Mouse (Mus musculus) G1E (cell line): ENCODE data around the gene Clcn7. TPM values are rescaled to one million over a fixed set of nuclear protein-coding genes. Genes with fewer than 3 reads are reported as not detected.

Experiments used
- ATAC-seq: 2 replicates; pipeline ENCODE4 v1.8.0; 2016; ENCODE audit warnings: mild to moderate bottlenecking; ENCODE audit not compliant: insufficient number of reproducible peaks, poor library complexity, low FRiP score, severe bottlenecking; ENCODE audit errors: extremely low read depth
- DNase-seq: peaks from one replicate; pipeline ENCODE4 v3.0.0; 2012; ENCODE audit warnings: low spot score
- H3K27me3 ChIP-seq: 2 replicates; pipeline ENCODE4 v1.6.1; 2012; ENCODE audit warnings: mild to moderate bottlenecking, low read length, inconsistent platforms; ENCODE audit not compliant: insufficient read depth
- H3K36me3 ChIP-seq: replicated peaks from 2 replicates; pipeline ENCODE3; 2012; ENCODE audit warnings: mild to moderate bottlenecking, inconsistent platforms
- H3K4me1 ChIP-seq: 2 replicates; pipeline ENCODE4 v1.6.1; 2012; ENCODE audit warnings: low read depth, low read length, inconsistent platforms, mixed read lengths; ENCODE audit not compliant: insufficient read depth
- H3K4me3 ChIP-seq: 2 replicates; pipeline ENCODE4 v1.5.1; 2012; ENCODE audit warnings: low read depth, mild to moderate bottlenecking, inconsistent platforms, low read length, moderate library complexity, mixed read lengths
- H3K9me3 ChIP-seq: replicated peaks from 2 replicates; pipeline ENCODE4 v1.6.1; 2012; ENCODE audit warnings: inconsistent platforms
- CTCF ChIP-seq: IDR thresholded peaks from 2 replicates; pipeline ENCODE4 v1.5.1; 2012; ENCODE audit warnings: low read depth, low read length, inconsistent platforms, mixed read lengths
- GATA1 ChIP-seq: IDR thresholded peaks from 2 replicates; pipeline ENCODE4 v1.6.1; 2012; ENCODE audit warnings: borderline replicate concordance, low read length, inconsistent platforms, mixed read lengths
- GATA2 ChIP-seq: IDR thresholded peaks from 2 replicates; pipeline ENCODE4 v1.6.1; 2012; ENCODE audit warnings: low read depth, low read length, inconsistent platforms, borderline replicate concordance
- POLR2AphosphoS5 ChIP-seq: IDR thresholded peaks from 2 replicates; pipeline ENCODE4 v1.6.1; 2012; ENCODE audit warnings: low read depth, low read length, inconsistent platforms; ENCODE audit not compliant: insufficient replicate concordance
- TAL1 ChIP-seq: conservative IDR thresholded peaks from 2 replicates; pipeline ENCODE4 v1.6.1; 2012; ENCODE audit warnings: low read depth, low read length, inconsistent platforms, mixed read lengths
- polyA plus RNA-seq: library from polyadenylated mRNA; stranded (reverse); fragments of >175 nt; gene quantifications from 2 replicates; pipeline ENCODE4 v1.2.3, GENCODE M21; 2012
- total RNA-seq, 2 experiments: library from RNA; stranded (forward) in 1 of 2; stranded (reverse) in 1 of 2; fragments of 200-1000 nt in 1 of 2; fragments of >200 nt in 1 of 2; fragmentation: Nextera tagmentation in 1 of 2; gene quantifications; 2 replicates each; pipeline ENCODE4 v1.2.3; 2014 to 2017

Gene Clcn7
- total RNA-seq (2014; fragmentation: Nextera tagmentation), result 10.8 and 12.7 TPM in 2 replicates
- total RNA-seq (2017), result 15.7 and 17.8 TPM in 2 replicates
- 14.7 and 16.1 TPM in 2 replicates for polyA plus RNA-seq

GRCm38 (mm10) chr17:25133275-25133698 lies at the start of gene Clcn7:
Gene Clcn7, plus strand, starts transcription at chr17:25133391.
- Histone ChIP-seq H3K9me3 (no peaks in the 10 kb centered on the region), H3K36me3 (peaks cover 30% of the 10 kb centered on the region), H3K4me1 (peaks cover 39% of the 10 kb centered on the region), H3K4me3 (peak within 1 kb of the TSS; percentile 95), H3K27me3 (no peaks in the 10 kb centered on the region; the same call in 1 of the 2 replicates)
- TF ChIP-seq CTCF (no peak), GATA1 (no peak), GATA2 (no peak), POLR2AphosphoS5 (no peak), TAL1 (no peak)
- DNase-seq (peak; percentile 92), ATAC-seq (peak; percentile 70)

DNA sequence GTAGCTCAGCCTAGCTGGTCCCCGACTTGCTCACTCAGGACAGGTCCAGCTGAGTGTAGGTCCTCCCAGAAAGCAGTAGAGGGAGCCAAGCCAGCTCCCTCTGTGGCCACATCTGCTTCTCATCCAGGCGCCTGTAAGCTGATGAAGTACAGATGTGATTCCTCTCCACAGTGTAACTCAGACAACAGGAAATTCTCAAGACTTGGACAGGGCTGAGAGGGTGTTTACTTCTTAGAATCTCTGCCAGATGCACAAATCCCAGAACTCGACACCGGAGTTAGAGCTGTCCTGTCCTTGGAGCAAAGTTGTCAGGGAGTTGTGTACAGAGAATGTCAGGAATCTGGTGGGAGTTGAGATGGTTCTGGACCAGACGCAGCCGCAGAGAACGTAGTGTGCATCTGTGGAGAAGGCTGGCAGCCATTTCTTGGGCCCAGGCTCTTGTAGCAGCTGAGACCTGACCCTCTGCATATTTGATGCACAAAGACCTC lies 49.7 kb upstream of the Clcn7 start, which contains the start of gene Tmem204:
Gene Tmem204 (minus strand): TSS at position 148 of the 488 bp plus-strand sequence.
- DNase-seq, result no peak
- H3K4me1 ChIP-seq, result no peaks in the 10 kb centered on the region; the same call in 1 of the 2 replicates

DNA sequence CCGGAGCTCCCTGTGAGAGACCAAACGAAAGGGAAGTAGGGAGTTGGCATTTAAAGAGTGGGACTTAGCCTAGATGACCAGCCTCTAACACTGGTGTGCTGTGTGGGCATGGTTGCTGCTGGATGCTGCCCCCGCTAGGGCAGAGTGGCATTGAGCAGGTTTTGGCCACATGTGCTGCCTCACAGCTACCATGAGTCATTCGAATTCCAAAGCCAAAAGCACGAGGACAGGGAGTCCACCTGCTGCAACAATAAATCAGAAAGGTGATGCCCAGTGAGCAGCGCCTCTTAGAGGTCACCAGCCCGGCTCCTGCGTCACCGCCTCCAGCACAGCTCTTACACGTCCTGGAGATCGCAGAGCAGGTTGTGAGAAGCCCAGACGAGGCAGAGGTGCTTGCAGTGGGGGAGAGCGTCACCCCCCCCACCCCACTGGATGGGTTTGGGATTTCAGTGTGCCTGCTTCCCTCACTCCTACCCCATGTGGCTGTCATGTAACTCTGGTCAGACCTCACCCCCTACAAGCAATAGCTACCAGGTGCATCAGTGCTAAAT lies 48.3 kb upstream of the Clcn7 start:
- Histone ChIP-seq H3K9me3 (no peaks in the 10 kb centered on the region), H3K36me3 (peaks cover 43% of the 10 kb centered on the region), H3K4me3 (no peak overlapping the region), H3K27me3 (no peaks in the 10 kb centered on the region), H3K4me1 (no peaks in the 10 kb centered on the region; the same call in none of the 2 replicates)
- no peak for DNase-seq
- no peak for ATAC-seq
- TF ChIP-seq TAL1 (no peak), POLR2AphosphoS5 (no peak), GATA2 (no peak), CTCF (no peak), GATA1 (no peak)

More for the DNA sequence above, 49.7 kb upstream of the Clcn7 start, which contains the start of gene Tmem204:
- peaks cover 44% of the 10 kb centered on the region for H3K36me3 ChIP-seq
- H3K4me3 ChIP-seq, result no peak within 1 kb of the TSS
- H3K27me3 ChIP-seq, result no peaks in the 10 kb centered on the region
- no peaks in the 10 kb centered on the region for H3K9me3 ChIP-seq
- no peak for ATAC-seq
- TF ChIP-seq POLR2AphosphoS5 (no peak), CTCF (no peak), GATA1 (no peak), TAL1 (no peak), GATA2 (no peak)

DNA sequence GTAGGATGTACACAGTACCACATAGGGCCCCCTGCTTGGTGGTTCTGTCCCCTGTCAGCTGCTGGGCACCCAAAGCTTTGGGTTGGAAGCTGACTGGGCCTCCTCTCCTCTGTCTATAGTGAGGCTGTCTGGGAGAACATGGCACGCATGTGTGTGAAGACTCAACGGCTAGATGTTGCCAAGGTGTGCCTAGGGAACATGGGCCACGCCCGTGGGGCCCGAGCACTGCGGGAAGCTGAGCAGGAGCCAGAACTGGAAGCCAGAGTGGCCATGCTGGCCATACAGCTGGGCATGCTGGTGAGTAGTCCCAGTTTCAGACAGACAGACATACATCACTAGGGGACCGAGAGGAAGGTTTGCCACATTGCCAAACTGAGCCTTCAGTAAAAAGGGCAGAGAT lies 46.5 kb upstream of the Clcn7 start:
- ATAC-seq (no peak), DNase-seq (no peak)
- H3K4me1 ChIP-seq, result no peaks in the 10 kb centered on the region; the same call in none of the 2 replicates
- no peaks in the 10 kb centered on the region for H3K27me3 ChIP-seq
- H3K4me3 ChIP-seq, result no peak overlapping the region
- no peaks in the 10 kb centered on the region for H3K9me3 ChIP-seq
- peaks cover 36% of the 10 kb centered on the region for H3K36me3 ChIP-seq
- TF ChIP-seq CTCF (no peak), GATA1 (no peak), POLR2AphosphoS5 (no peak), TAL1 (no peak), GATA2 (no peak)

GRCm38 (mm10) chr17:25089158-25089557 lies 44.0 kb upstream of the Clcn7 start:
- no peaks in the 10 kb centered on the region for H3K9me3 ChIP-seq
- no peak overlapping the region for H3K4me3 ChIP-seq
- no peak for TF ChIP-seq TAL1
- TF ChIP-seq CTCF, result no peak
- ATAC-seq, result no peak
- H3K36me3 ChIP-seq, result peaks cover 52% of the 10 kb centered on the region
- H3K4me1 ChIP-seq, result no peaks in the 10 kb centered on the region; the same call in 1 of the 2 replicates
- no peak for DNase-seq
- H3K27me3 ChIP-seq, result no peaks in the 10 kb centered on the region

- Histone ChIP-seq H3K9me3 (no peaks in the 10 kb centered on the region), H3K27me3 (no peaks in the 10 kb centered on the region), H3K36me3 (peaks cover 64% of the 10 kb centered on the region), H3K4me1 (no peaks in the 10 kb centered on the region; the same call in 1 of the 2 replicates), H3K4me3 (no peak overlapping the region)
- no peak for TF ChIP-seq TAL1
- TF ChIP-seq POLR2AphosphoS5, result no peak
- no peak for TF ChIP-seq CTCF
- TF ChIP-seq GATA1, result no peak
- no peak for TF ChIP-seq GATA2
- DNase-seq (no peak), ATAC-seq (no peak)
Measured at GRCm38 (mm10) chr17:25090450-25090849, 42.7 kb upstream of the Clcn7 start.

GRCm38 (mm10) chr17:25096221-25096620 lies 37.0 kb upstream of the Clcn7 start:
- no peaks in the 10 kb centered on the region for H3K9me3 ChIP-seq
- no peaks in the 10 kb centered on the region for H3K27me3 ChIP-seq
- no peaks in the 10 kb centered on the region for H3K4me1 ChIP-seq
- no peak for ATAC-seq
- peaks cover 79% of the 10 kb centered on the region for H3K36me3 ChIP-seq
- TF ChIP-seq POLR2AphosphoS5 (no peak), GATA1 (no peak), CTCF (no peak), GATA2 (no peak), TAL1 (no peak)
- DNase-seq, result no peak
- H3K4me3 ChIP-seq, result no peak overlapping the region
